Mouse (Mus musculus): ENCODE measurements at regions not wholly inside any gene's neighbourhood (a gene's known extent, or its start where the extent isn't known, plus 50 kb on each side); places are given as distances from the start of the nearest gene placed in this dataset.

DNA sequence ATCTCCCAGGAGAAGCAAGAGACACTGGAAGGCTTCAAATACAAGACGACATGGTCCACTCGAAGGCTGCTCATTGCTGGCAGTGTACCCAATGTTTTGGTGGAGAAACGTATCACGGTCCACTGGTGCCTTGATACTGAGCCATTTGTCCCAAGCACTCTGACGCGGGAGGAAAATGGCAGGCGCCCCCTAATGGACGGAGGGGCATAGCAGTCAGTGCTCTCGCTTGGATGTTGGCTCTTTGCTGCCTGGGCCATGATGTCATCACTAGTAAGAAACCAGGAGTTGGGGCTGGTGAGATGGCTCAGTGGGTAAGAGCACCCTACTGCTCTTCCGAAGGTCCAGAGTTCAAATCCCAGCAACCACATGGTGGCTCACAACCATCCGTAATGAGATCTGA is 83.5 kb upstream of the Zfp618 start:
- no peak for DNase-seq
- intact Hi-C loops (cut with DNase I): loop anchor here (10.0 kb wide), 1 partner anchor 97 kb away; no protein-coding TSS in a partner anchor

DNA sequence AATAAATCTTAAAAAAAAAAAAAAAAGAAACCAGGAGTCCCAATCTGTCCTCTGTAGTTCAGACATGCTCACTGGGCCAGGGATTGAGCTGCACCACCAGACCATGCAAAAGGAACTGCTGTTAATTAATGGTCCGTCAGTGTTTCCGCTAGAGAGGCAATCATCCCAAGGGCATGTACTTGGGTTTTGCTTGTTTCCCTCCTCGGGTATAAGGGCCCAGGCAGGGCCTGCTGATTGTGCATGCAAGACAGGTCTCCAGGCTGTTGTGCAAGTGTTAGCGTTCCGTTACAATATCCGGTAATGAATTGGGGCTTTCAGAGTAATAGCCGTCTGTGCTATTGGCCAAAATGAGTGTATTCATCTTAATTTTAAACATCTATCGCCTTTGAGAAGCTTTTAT is 83.1 kb upstream of the Zfp618 start:
- intact Hi-C loops (cut with DNase I): loop anchor here (10.0 kb wide), 1 partner anchor 97 kb away; no protein-coding TSS in a partner anchor
- DNase-seq: no peak

- DNase-seq: no peak
- intact Hi-C loops (cut with DNase I): loop anchor here (1.0 to 10.0 kb wide), 2 partner anchors 104 to 231 kb away; no protein-coding TSS in a partner anchor
These were observed 76.6 kb upstream of the Zfp618 start for GRCm38 (mm10) chr4:62888736-62889135.

DNA sequence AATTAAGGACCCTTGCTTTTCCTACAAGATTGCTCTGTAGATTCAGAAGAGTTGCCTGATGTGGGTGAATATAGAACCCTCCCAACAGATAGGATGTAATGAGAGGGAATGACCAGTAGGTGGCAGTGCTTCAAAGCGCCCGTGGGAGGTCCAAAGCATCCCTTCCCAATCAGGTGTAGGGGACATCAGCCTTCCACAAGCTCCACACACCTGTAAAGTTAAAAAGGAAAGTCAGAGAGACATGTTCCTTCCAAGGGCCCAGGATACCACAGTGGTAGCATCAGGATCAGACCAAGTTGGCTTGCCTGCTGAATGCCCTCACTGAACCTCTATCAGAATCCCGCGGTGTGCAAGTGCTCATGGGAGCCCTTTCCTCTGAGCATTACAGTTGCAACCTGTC is 75.7 kb upstream of the Zfp618 start:
- no peak for DNase-seq
- intact Hi-C loops (cut with DNase I): loop anchor here (1.0 to 10.0 kb wide), 2 partner anchors 105 to 230 kb away; no protein-coding TSS in a partner anchor

- DNase-seq: no peak
- intact Hi-C loops (cut with DNase I): no loop called here
These were observed 74.5 kb upstream of the Zfp618 start for GRCm38 (mm10) chr4:62890588-62891580.

DNA sequence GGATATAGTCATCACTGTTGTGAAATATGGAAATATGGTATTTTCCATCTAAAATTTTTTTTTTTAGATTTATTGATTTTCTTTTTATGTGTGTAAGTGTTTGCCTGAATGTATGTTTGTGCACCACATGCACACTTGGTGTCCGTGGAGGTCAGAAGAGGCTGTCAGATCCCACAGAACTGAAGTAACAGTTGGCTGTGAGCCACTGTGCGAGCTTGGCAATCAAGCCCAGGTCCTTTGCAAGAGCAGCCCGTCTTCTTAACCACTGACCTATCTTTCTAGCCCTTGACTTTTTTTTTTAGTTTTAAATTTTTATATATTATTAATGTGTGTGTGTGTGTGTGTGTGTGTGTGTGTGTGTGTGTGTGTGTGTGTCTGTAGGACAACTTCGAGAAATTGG is 52.5 kb upstream of the Zfp618 start:
- DNase-seq: no peak
- intact Hi-C loops (cut with DNase I): no loop called here

All from gastrocnemius, postnatal 36 days (tissue).